Mouse (Mus musculus): ENCODE data around the gene Itga5.

DNA sequence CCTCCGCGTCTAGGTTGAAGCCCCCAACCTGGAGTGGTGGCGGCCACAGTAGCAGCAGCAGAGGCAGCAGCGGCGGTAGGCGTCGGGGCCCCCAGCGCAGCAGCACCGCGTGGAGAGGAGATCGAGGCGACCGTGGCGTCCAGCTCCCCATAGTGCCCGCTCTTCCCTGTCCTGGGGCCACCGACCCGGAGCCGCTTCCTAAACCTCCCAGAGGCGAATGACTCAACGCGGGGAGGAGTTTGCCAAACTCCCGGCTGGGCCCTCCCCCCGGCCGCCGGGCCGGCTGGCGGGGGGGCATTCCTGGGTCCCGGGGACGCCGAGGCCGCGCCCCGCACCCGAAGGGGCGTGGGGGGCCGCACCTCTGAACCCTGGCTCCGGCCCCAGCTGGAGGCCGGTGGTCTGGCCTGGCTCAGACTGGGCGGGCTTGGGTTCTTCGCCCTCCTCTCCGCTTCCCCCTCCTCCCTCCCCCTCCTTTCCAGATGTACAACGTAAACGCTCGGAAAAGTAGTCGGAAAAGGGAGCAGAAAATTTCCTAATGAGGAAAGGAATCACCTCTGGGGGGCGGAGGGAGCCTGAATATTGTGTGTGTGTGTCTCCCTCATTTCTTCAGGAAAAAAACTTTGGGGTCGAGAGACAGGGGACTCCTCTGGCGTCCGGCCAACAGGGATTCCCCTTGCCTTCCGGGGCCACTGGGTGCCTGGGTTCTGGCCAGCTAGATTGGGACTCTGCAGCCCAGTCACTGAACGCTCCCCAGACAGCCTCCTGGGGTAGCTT, at the start of gene Itga5:
- peak; percentile 75; the same call in 1 of the 2 replicates for TF ChIP-seq POLR2A (IDR thresholded peaks at IDR 0.05; ENCODE audit: borderline replicate concordance, extremely low read depth, low read depth, low read length)
- no peak for TF ChIP-seq CTCF (IDR thresholded peaks at IDR 0.05; ENCODE audit: insufficient read depth, low read length)

Measured in lung, adult 2 months (tissue).